In genomic region chr13:78658285-78658684, GRCm38 (mm10) we compare ENCODE assay signal across 30 mouse cellular contexts.
DNase-seq lines count a peak whose midpoint lies in the region; ATAC-seq and TF ChIP-seq lines count a peak whose summit lies in the region.
"Had no signal": no experiment of that assay in that cellular context is flagged by ENCODE, and none has a peak within 500 bp of the region (broad histone marks: within the 10 kb centered on the region; RNA-seq: fewer than 3 reads in every experiment).

No protein-coding gene starts in this region.

- peak; percentile 2 for DNase-seq in lung, postnatal 0 days (ENCODE audit: low spot score)
- no peak for DNase-seq in lung, postnatal 36 days
- DNase-seq in frontal cortex, adult 2 months (ENCODE audit: extremely low spot score in 1 of 2, low spot score in 1 of 2), result peak; percentile 67 to 71
- peak; percentile 42 to 44 for DNase-seq in left cerebral cortex, adult 9 months (ENCODE audit: low spot score in 2 of 2)
- DNase-seq in telencephalon, adult 2 months (ENCODE audit: low read depth, low spot score), result peak; percentile 81
- no peak for DNase-seq in urinary bladder, postnatal 10 days (ENCODE audit: low spot score)
- DNase-seq in hindbrain, embryonic 11.5 days (ENCODE audit: low spot score), result no peak
- DNase-seq: adrenal gland, postnatal 14 days; cerebellum, adult 11-12 months; cerebellum, adult 9-11 months; gastrocnemius, postnatal 25 days; heart, adult 11 months; kidney, adult 2 months; kidney, postnatal 10 days; liver, postnatal 0 days; thymus, adult 2 months; thymus, postnatal 36 days had no signal

- no peaks in the 10 kb centered on the region for H3K4me1 ChIP-seq in lung, postnatal 0 days (ENCODE audit: insufficient read depth, low read depth, low read length)
- no peaks in the 10 kb centered on the region for H3K4me1 ChIP-seq in hindbrain, embryonic 11.5 days (replicated peaks; ENCODE audit: control insufficient read depth, insufficient read depth, low read length)
- H3K4me1 ChIP-seq: heart, embryonic 10.5 days; heart, embryonic 15.5 days; hindbrain, embryonic 12.5 days; intestine, embryonic 15.5 days; liver, embryonic 12.5 days; midbrain, embryonic 13.5 days; neural tube, embryonic 13.5 days had no signal

- no peaks in the 10 kb centered on the region for H3K9me3 ChIP-seq in lung, postnatal 0 days (ENCODE audit: low read length)
- H3K9me3 ChIP-seq in hindbrain, embryonic 11.5 days (ENCODE audit: control insufficient read depth, low read length), result no peaks in the 10 kb centered on the region
- H3K9me3 ChIP-seq: heart, embryonic 10.5 days; heart, embryonic 15.5 days; hindbrain, embryonic 12.5 days; intestine, embryonic 15.5 days; liver, embryonic 12.5 days; midbrain, embryonic 13.5 days; neural tube, embryonic 13.5 days had no signal

- H3K36me3 ChIP-seq in lung, postnatal 0 days (ENCODE audit: insufficient read depth, low read length), result no peaks in the 10 kb centered on the region
- H3K36me3 ChIP-seq in hindbrain, embryonic 11.5 days (ENCODE audit: control insufficient read depth, insufficient read depth, low read length), result no peaks in the 10 kb centered on the region
- H3K36me3 ChIP-seq: heart, embryonic 10.5 days; heart, embryonic 15.5 days; hindbrain, embryonic 12.5 days; intestine, embryonic 15.5 days; liver, embryonic 12.5 days; midbrain, embryonic 13.5 days; neural tube, embryonic 13.5 days had no signal

- no peak for TF ChIP-seq CTCF in lung, postnatal 0 days (IDR thresholded peaks at IDR 0.05)

- no peak for TF ChIP-seq EP300 in lung, postnatal 0 days (IDR thresholded peaks at IDR 0.05)

- no peak overlapping the region for H3K4me3 ChIP-seq in lung, postnatal 0 days (ENCODE audit: low read depth, low read length)
- H3K4me3 ChIP-seq in hindbrain, embryonic 11.5 days (ENCODE audit: low read depth, low read length), result no peak overlapping the region
- H3K4me3 ChIP-seq: erythroblast, embryonic 14.5 days; heart, embryonic 10.5 days; heart, embryonic 15.5 days; hindbrain, embryonic 12.5 days; intestine, embryonic 15.5 days; liver, embryonic 12.5 days; midbrain, embryonic 13.5 days; neural tube, embryonic 13.5 days had no signal

- no peak overlapping the region for H3K4me2 ChIP-seq in lung, postnatal 0 days (replicated peaks; ENCODE audit: low read depth, low read length)
- no peak overlapping the region for H3K4me2 ChIP-seq in hindbrain, embryonic 11.5 days (replicated peaks; ENCODE audit: low read depth, low read length)
- H3K4me2 ChIP-seq: heart, embryonic 15.5 days; hindbrain, embryonic 12.5 days; intestine, embryonic 15.5 days; liver, embryonic 12.5 days; midbrain, embryonic 13.5 days; neural tube, embryonic 13.5 days had no signal

- no peak overlapping the region for H3K27ac ChIP-seq in lung, postnatal 0 days (ENCODE audit: low read length)
- no peak overlapping the region for H3K27ac ChIP-seq in hindbrain, embryonic 11.5 days (ENCODE audit: low read depth, low read length)
- H3K27ac ChIP-seq: heart, embryonic 10.5 days; heart, embryonic 15.5 days; hindbrain, embryonic 12.5 days; hindbrain, postnatal 0 days; intestine, embryonic 15.5 days; liver, embryonic 12.5 days; macrophage; midbrain, embryonic 13.5 days; neural tube, embryonic 13.5 days; stomach, postnatal 0 days had no signal

- WGBS in lung, postnatal 0 days, result 83% methylated on average over 7 of the region's 7 CpGs
- 91% methylated on average over 7 of the region's 7 CpGs for WGBS in hindbrain, embryonic 11.5 days

- H3K9ac ChIP-seq in lung, postnatal 0 days (replicated peaks; ENCODE audit: low read depth), result no peak overlapping the region
- H3K9ac ChIP-seq in hindbrain, embryonic 11.5 days (ENCODE audit: low read depth, low read length), result no peak overlapping the region
- H3K9ac ChIP-seq: heart, embryonic 15.5 days; hindbrain, embryonic 12.5 days; intestine, embryonic 15.5 days; liver, embryonic 12.5 days; liver, postnatal 0 days; midbrain, embryonic 13.5 days; neural tube, embryonic 13.5 days had no signal

- H3K27me3 ChIP-seq in lung, postnatal 0 days (replicated peaks; ENCODE audit: insufficient read depth, low read length), result no peaks in the 10 kb centered on the region
- no peaks in the 10 kb centered on the region for H3K27me3 ChIP-seq in hindbrain, embryonic 11.5 days (ENCODE audit: control insufficient read depth, insufficient read depth, low read length)
- H3K27me3 ChIP-seq: heart, embryonic 15.5 days; hindbrain, embryonic 12.5 days; intestine, embryonic 15.5 days; liver, embryonic 12.5 days; midbrain, embryonic 13.5 days; neural tube, embryonic 13.5 days; Patski had no signal

- no peak for ATAC-seq in lung, postnatal 0 days
- no peak for ATAC-seq in hindbrain, embryonic 11.5 days (ENCODE audit: low FRiP score)
- ATAC-seq: forebrain, embryonic 16.5 days; hindbrain, postnatal 0 days; intestine, embryonic 15.5 days; liver, embryonic 12.5 days; liver, postnatal 0 days; midbrain, embryonic 13.5 days; Patski had no signal

Comparison
In these comparisons a context has a peak if more than half of its experiments do, and no peak if none do; other contexts are left out.
1. DNase-seq: peak in lung, postnatal 0 days (single experiment), frontal cortex, adult 2 months (2 of 2), left cerebral cortex, adult 9 months (2 of 2) and telencephalon, adult 2 months (single experiment); none in lung, postnatal 36 days (single experiment), urinary bladder, postnatal 10 days (single experiment) and hindbrain, embryonic 11.5 days (single experiment).